Mouse (Mus musculus): ENCODE data around the gene Thsd7b. TPM values are rescaled to one million over a fixed set of nuclear protein-coding genes. Genes with fewer than 3 reads are reported as not detected.
A peak's percentile ranks its signal among the peaks of the same experiment; 100 is the strongest.

Thsd7b gene
- polyA plus RNA-seq (2015; fragmentation: Nextera tagmentation; extraction: Ambion mirVana), result 0.45 and 0.50 TPM in 2 replicates

DNA sequence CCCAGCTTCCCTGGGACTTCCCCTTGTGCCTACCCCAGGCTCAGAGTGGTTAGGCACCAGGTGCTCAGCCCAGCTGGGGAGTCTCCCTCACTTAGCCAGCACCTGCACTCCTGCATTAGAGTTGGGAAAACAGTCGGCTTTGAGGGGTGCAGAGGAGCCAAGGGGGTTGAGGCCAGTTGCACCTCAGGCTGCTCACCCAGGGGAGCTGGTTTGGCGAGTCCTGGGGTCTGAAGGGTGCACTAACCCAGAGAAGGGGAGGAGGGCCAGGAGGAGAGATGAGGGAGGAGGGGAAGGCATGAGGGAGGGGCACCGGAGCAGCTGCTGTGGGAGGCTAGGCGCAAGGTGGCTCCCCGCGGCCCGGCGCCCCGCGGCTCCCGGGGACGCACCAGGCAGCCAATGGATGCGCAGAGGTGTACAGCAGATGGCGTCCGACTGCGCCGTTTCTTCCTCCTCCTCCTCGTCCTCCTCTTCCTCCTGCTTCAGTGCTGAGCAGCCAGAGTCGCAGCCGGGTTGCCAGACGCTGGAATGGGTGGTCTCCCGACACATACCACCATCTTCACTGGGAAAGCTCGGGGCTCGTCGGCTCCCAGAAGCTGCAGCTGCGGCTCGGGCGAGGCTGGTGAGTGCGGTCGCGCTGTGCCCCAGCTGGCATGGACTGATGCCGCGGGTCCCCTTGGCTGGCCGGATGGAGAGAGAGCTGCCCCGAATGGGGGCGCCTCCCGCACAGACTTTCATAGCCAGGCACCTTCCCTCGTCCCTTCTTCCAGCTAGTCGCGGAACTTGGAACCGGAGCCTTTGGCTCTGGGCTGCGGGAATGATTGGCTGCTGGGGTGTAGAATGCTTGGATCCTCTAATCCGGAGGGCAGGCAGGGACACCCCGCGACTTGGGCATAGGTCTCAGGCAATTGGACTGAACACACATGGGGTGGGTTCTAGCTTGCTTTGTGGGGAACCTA is at the start of gene Thsd7b:
Gene Thsd7b, plus strand, starts transcription at position 321 of the 956 bp plus-strand sequence.
- Histone ChIP-seq H3K36me3 (ENCODE audit: control insufficient read depth, insufficient read depth, low read length) (no peaks in the 10 kb centered on the region), H3K4me3 (ENCODE audit: low read length) (peak within 1 kb of the TSS; percentile 42), H3K9me3 (ENCODE audit: control insufficient read depth, low read length) (no peaks in the 10 kb centered on the region), H3K27ac (ENCODE audit: low read length) (no peak within 1 kb of the TSS), H3K4me1 (ENCODE audit: control insufficient read depth, insufficient read depth, low read length) (no peaks in the 10 kb centered on the region), H3K27me3 (replicated peaks; ENCODE audit: control insufficient read depth, insufficient read depth, low read length) (peaks cover 28% of the 10 kb centered on the region), H3K9ac (ENCODE audit: low read depth, low read length) (no peak within 1 kb of the TSS), H3K4me2 (ENCODE audit: low read depth, low read length) (peak within 1 kb of the TSS; percentile 66)
- ATAC-seq, result no peak; the same call in 1 of the 2 replicates
- 1% methylated on average over 45 of the region's 45 CpGs for WGBS

DNA sequence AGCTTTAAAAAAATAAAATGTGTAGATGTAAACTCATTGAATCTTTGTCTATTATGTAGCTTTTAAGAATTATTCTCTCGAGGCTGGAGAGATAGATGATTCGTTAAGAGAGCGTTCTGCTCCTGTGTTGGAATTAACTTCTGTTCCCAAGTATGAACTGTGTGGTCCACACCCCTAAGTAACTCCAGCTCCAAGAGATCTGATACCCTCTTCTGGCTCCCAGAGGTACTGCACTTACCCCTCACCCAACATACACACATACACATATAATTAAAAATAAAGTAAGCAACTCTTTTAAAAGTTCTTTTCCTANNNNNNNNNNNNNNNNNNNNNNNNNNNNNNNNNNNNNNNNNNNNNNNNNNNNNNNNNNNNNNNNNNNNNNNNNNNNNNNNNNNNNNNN is 28.8 kb upstream of the Thsd7b start:
- H3K4me3 ChIP-seq (ENCODE audit: low read length), result no peak overlapping the region
- WGBS, result 58% methylated on average over 3 of the region's 3 CpGs
- no peaks in the 10 kb centered on the region for H3K36me3 ChIP-seq (ENCODE audit: control insufficient read depth, insufficient read depth, low read length)
- H3K27ac ChIP-seq (ENCODE audit: low read length), result no peak overlapping the region
- no peak for ATAC-seq
- no peaks in the 10 kb centered on the region for H3K4me1 ChIP-seq (ENCODE audit: control insufficient read depth, insufficient read depth, low read length)
- H3K9ac ChIP-seq (ENCODE audit: low read depth, low read length), result no peak overlapping the region
- H3K4me2 ChIP-seq (ENCODE audit: low read depth, low read length), result no peak overlapping the region
- no peaks in the 10 kb centered on the region for H3K9me3 ChIP-seq (ENCODE audit: control insufficient read depth, low read length)
- no peaks in the 10 kb centered on the region for H3K27me3 ChIP-seq (replicated peaks; ENCODE audit: control insufficient read depth, insufficient read depth, low read length)

DNA sequence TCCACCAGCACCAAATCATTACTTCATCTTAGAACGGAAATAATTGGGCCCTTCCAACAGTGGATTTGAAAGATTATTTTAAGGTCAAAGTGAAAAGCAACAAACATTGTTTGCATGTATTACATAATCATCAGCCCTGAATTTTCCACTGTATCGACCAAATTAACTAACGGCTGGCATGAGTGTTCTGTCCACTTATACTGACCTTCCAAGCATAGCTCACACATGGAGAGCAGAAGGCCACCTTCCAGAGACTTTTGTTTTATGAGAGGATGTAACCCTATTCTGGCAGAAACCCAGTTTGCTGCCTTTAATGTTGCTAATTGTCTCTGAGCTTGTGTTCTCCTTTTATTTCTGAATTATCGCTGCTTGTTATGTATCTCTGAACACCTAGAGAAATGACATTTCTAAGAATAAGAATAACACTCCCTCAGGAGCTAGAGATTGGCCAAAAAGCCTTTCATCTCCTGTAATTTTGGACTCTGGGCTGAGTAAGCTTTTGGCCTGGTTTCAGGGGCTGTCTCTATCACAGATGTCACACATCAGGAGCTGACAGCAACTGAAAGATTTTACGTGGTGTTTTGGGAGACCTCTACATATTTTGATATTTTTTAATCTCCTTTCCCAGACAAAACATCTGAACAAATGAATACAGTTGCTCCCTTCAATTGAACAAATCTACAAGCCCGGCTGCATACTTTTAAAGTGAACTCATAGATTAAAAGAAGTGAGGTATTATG is 22.2 kb upstream of the Thsd7b start:
- Histone ChIP-seq H3K27me3 (replicated peaks; ENCODE audit: control insufficient read depth, insufficient read depth, low read length) (no peaks in the 10 kb centered on the region), H3K27ac (ENCODE audit: low read length) (no peak overlapping the region), H3K9me3 (ENCODE audit: control insufficient read depth, low read length) (no peaks in the 10 kb centered on the region), H3K4me3 (ENCODE audit: low read length) (no peak overlapping the region), H3K36me3 (ENCODE audit: control insufficient read depth, insufficient read depth, low read length) (no peaks in the 10 kb centered on the region), H3K4me1 (ENCODE audit: control insufficient read depth, insufficient read depth, low read length) (no peaks in the 10 kb centered on the region), H3K4me2 (ENCODE audit: low read depth, low read length) (no peak overlapping the region), H3K9ac (ENCODE audit: low read depth, low read length) (no peak overlapping the region)
- 74% methylated on average over 6 of the region's 6 CpGs for WGBS
- ATAC-seq, result no peak

DNA sequence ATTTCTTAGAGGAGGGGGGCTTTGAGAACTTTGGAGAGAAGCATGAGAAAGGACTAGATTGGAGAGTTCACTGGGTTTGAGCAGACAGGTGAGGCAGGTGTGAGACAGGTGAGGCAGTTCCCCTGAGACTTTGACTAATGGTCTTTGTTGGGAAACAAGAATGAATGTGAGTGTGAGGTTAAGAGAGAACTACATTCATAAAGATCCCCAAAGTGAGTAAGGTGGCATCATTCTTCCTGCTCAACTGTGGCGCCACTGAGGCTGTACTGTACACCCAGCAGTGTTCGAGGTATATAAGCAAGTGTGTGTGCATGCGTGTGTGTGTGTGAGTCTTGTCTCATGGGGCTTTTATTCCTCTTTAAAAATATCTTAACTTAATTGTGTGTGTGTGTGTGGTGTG is 6.4 kb upstream of the Thsd7b start:
- H3K9me3 ChIP-seq (ENCODE audit: control insufficient read depth, low read length), result no peaks in the 10 kb centered on the region
- WGBS, result 75% methylated on average over 3 of the region's 3 CpGs

DNA sequence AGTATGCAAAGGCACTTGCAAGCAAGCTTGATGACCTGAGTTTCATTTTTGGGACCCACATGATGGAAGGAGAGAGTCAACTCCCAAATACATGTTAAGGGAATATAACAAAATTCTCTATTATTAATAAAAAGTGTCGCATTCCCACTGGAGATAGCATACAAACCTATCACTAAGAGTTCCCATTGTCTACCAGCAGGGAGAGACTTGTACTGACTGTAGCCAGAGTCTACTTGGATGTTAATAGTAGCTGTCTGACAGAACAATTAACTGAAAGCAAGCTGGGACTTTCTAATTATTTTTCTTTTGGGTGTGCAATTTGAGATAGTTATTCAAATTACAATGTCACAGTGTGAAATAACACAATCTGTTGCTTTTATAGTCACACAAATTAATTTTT is 31.1 kb downstream of the Thsd7b start:
- H3K27me3 ChIP-seq (replicated peaks; ENCODE audit: control insufficient read depth, insufficient read depth, low read length), result no peaks in the 10 kb centered on the region
- WGBS, result 78% methylated on average over 1 of the region's 1 CpGs
- H3K4me2 ChIP-seq (ENCODE audit: low read depth, low read length), result no peak overlapping the region
- H3K36me3 ChIP-seq (ENCODE audit: control insufficient read depth, insufficient read depth, low read length), result no peaks in the 10 kb centered on the region
- no peaks in the 10 kb centered on the region for H3K9me3 ChIP-seq (ENCODE audit: control insufficient read depth, low read length)
- no peak overlapping the region for H3K4me3 ChIP-seq (ENCODE audit: low read length)
- H3K27ac ChIP-seq (ENCODE audit: low read length), result no peak overlapping the region
- H3K9ac ChIP-seq (ENCODE audit: low read depth, low read length), result no peak overlapping the region
- H3K4me1 ChIP-seq (ENCODE audit: control insufficient read depth, insufficient read depth, low read length), result no peaks in the 10 kb centered on the region
- no peak for ATAC-seq

More for the DNA sequence above, 6.4 kb upstream of the Thsd7b start:
- Histone ChIP-seq H3K27ac (ENCODE audit: low read length) (no peak overlapping the region), H3K36me3 (ENCODE audit: control insufficient read depth, insufficient read depth, low read length) (no peaks in the 10 kb centered on the region), H3K27me3 (replicated peaks; ENCODE audit: control insufficient read depth, insufficient read depth, low read length) (no peaks in the 10 kb centered on the region; the same call in 1 of the 2 replicates), H3K4me3 (ENCODE audit: low read length) (no peak overlapping the region), H3K9ac (ENCODE audit: low read depth, low read length) (no peak overlapping the region), H3K4me1 (ENCODE audit: control insufficient read depth, insufficient read depth, low read length) (no peaks in the 10 kb centered on the region), H3K4me2 (ENCODE audit: low read depth, low read length) (no peak overlapping the region)
- ATAC-seq, result no peak

DNA sequence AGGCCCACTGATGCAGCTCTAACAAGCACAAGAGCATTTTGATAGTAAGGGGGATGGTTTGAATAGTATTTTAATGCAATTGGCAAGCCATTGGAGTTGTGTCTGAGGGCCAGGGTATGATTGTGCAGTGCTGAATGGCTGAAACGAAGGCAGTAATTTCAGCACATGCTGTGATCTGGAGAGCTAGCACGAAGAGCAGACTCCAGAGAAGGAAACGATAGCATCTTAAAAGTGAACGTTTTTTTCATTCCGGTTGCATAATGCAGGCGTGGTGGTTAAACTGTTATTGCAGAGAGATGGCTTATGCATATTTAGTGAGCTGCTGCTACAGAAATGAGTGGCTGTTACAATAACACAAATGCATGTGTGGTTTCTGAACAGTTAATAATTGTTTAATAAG is 51.3 kb downstream of the Thsd7b start:
- Histone ChIP-seq H3K27me3 (replicated peaks; ENCODE audit: control insufficient read depth, insufficient read depth, low read length) (no peaks in the 10 kb centered on the region), H3K4me1 (ENCODE audit: control insufficient read depth, insufficient read depth, low read length) (no peaks in the 10 kb centered on the region), H3K27ac (ENCODE audit: low read length) (no peak overlapping the region), H3K4me2 (ENCODE audit: low read depth, low read length) (no peak overlapping the region), H3K9me3 (ENCODE audit: control insufficient read depth, low read length) (no peaks in the 10 kb centered on the region), H3K9ac (ENCODE audit: low read depth, low read length) (no peak overlapping the region), H3K36me3 (ENCODE audit: control insufficient read depth, insufficient read depth, low read length) (no peaks in the 10 kb centered on the region), H3K4me3 (ENCODE audit: low read length) (no peak overlapping the region)
- 72% methylated on average over 6 of the region's 6 CpGs for WGBS
- no peak for ATAC-seq

DNA sequence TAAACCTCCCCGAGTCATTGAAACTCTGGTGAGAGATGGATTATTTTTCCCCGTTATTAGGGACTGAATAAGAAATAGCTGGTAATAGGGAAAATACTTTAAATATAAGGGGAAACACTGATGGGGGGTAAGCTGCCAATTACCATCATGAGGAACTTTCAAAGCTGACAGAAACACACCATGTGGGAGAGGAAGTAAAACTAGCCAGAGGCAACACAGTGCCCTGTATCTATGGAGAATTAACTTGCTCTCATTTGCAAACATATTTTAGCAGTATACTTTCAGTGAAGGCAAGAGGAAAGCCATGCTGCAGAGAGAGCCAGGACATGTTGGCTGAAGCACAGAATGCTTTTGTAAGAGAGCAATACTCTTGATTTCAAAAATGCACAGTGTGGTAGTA is 51.7 kb downstream of the Thsd7b start:
- Histone ChIP-seq H3K4me3 (ENCODE audit: low read length) (no peak overlapping the region), H3K9ac (ENCODE audit: low read depth, low read length) (no peak overlapping the region), H3K36me3 (ENCODE audit: control insufficient read depth, insufficient read depth, low read length) (no peaks in the 10 kb centered on the region), H3K27me3 (replicated peaks; ENCODE audit: control insufficient read depth, insufficient read depth, low read length) (no peaks in the 10 kb centered on the region), H3K9me3 (ENCODE audit: control insufficient read depth, low read length) (no peaks in the 10 kb centered on the region), H3K27ac (ENCODE audit: low read length) (no peak overlapping the region), H3K4me1 (ENCODE audit: control insufficient read depth, insufficient read depth, low read length) (no peaks in the 10 kb centered on the region), H3K4me2 (ENCODE audit: low read depth, low read length) (no peak overlapping the region)
- no peak for ATAC-seq
- 73% methylated on average over 2 of the region's 2 CpGs for whole genome bisulfite sequencing

DNA sequence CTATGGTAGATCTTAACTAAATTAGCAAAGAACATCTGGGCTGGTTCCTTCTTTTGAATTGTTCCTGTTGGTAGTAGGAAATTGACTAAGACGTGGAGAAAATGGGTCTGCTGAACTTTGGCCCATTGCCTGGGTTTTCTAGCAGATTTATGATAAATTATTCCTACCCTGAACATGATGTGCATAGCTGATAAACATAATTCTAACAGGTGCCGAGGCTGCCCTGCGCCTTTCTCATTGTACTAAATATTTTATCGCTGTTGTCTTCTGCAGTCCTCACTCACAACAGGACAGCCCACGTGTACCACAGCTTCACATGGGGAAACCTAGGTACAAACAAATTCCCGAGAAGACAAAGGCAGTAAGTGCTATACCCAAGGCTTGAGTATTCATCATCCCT is 83.5 kb downstream of the Thsd7b start:
- ATAC-seq, result no peak
- WGBS, result 68% methylated on average over 6 of the region's 6 CpGs
- no peak overlapping the region for H3K9ac ChIP-seq (ENCODE audit: low read depth, low read length)
- H3K9me3 ChIP-seq (ENCODE audit: control insufficient read depth, low read length), result no peaks in the 10 kb centered on the region
- H3K4me3 ChIP-seq (ENCODE audit: low read length), result no peak overlapping the region
- H3K27ac ChIP-seq (ENCODE audit: low read length), result no peak overlapping the region
- H3K4me1 ChIP-seq (ENCODE audit: control insufficient read depth, insufficient read depth, low read length), result no peaks in the 10 kb centered on the region
- H3K36me3 ChIP-seq (ENCODE audit: control insufficient read depth, insufficient read depth, low read length), result no peaks in the 10 kb centered on the region
- H3K4me2 ChIP-seq (ENCODE audit: low read depth, low read length), result no peak overlapping the region
- H3K27me3 ChIP-seq (replicated peaks; ENCODE audit: control insufficient read depth, insufficient read depth, low read length), result no peaks in the 10 kb centered on the region

DNA sequence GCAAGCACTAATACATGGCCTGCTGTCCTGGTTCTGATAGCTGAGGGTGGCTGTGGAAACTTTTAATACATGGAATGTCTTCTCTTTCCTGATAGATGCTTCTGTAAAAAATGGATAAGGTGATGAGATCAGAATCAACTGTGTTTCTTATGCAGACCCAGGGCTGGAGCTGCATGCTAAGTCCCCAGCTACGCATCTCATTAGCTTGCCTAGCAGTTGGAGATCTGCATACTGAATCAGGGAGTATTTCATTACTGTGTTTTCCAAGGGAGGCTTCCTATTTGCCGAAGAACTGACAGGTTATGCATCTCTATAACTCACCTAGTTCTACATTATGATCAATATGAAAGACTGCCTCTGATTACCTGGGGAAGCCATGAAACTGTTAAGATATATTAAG is 84.3 kb downstream of the Thsd7b start:
- no peak overlapping the region for H3K4me2 ChIP-seq (ENCODE audit: low read depth, low read length)
- H3K9ac ChIP-seq (ENCODE audit: low read depth, low read length), result no peak overlapping the region
- H3K4me3 ChIP-seq (ENCODE audit: low read length), result no peak overlapping the region
- no peaks in the 10 kb centered on the region for H3K27me3 ChIP-seq (replicated peaks; ENCODE audit: control insufficient read depth, insufficient read depth, low read length)
- no peaks in the 10 kb centered on the region for H3K36me3 ChIP-seq (ENCODE audit: control insufficient read depth, insufficient read depth, low read length)
- whole genome bisulfite sequencing, result 86% methylated on average over 2 of the region's 2 CpGs
- H3K4me1 ChIP-seq (ENCODE audit: control insufficient read depth, insufficient read depth, low read length), result no peaks in the 10 kb centered on the region
- no peak overlapping the region for H3K27ac ChIP-seq (ENCODE audit: low read length)
- no peaks in the 10 kb centered on the region for H3K9me3 ChIP-seq (ENCODE audit: control insufficient read depth, low read length)
- ATAC-seq, result no peak
